Mouse (Mus musculus): ENCODE measurements around the gene Dis3l2. TPM values are rescaled to one million over a fixed set of nuclear protein-coding genes. Genes with fewer than 3 reads are reported as not detected.

Gene Dis3l2
- polyA plus RNA-seq, 1 experiment from 2014 or later: 25.0 TPM

GRCm38 (mm10) chr1:86696948-86697347, 6.7 kb upstream of the Dis3l2 start:
- Histone ChIP-seq H3K4me1 (no peaks in the 10 kb centered on the region), H3K36me3 (no peaks in the 10 kb centered on the region), H3K27me3 (no peaks in the 10 kb centered on the region), H3K4me2 (no peak overlapping the region), H3K9ac (no peak overlapping the region), H3K27ac (no peak overlapping the region), H3K9me3 (no peaks in the 10 kb centered on the region), H3K4me3 (no peak overlapping the region)
- ATAC-seq (ENCODE audit: insufficient number of reproducible peaks, low FRiP score, low TSS enrichment, low read depth): no peak
- WGBS: 56% methylated on average over 7 of the region's 7 CpGs

DNA sequence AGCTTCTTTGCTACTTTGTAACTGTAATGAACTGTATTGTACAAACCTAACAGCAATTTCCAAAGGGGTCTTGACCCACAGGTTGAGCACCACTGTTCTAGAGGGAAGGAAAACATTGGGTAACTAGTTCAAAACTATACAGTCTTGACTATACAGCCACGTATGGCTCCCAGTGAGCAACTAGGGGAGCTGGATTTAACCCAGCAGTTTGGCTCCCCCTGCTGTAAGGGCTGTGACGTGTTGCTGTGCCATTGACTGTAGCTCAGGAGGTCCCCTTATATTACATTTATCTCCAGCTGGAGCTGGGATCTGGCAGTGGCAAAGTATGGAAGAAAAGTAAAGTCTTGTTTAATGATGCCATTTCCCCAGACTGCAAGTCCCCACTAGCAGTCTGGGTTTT, 4.9 kb upstream of the Dis3l2 start:
- no peaks in the 10 kb centered on the region for H3K27me3 ChIP-seq
- H3K4me1 ChIP-seq: 0 out of 2 replicates have a peak, but pooled peaks cover 6% of the 10 kb centered on the region
- H3K27ac ChIP-seq: no peak overlapping the region
- ATAC-seq (ENCODE audit: insufficient number of reproducible peaks, low FRiP score, low TSS enrichment, low read depth): no peak
- no peak overlapping the region for H3K4me3 ChIP-seq
- WGBS: 34% methylated on average over 2 of the region's 2 CpGs
- no peak overlapping the region for H3K4me2 ChIP-seq
- H3K36me3 ChIP-seq: no peaks in the 10 kb centered on the region
- H3K9ac ChIP-seq: no peak overlapping the region
- H3K9me3 ChIP-seq: no peaks in the 10 kb centered on the region

- WGBS: 68% methylated on average over 11 of the region's 11 CpGs
- 0 out of 2 replicates have a peak, but pooled peaks cover 6% of the 10 kb centered on the region for H3K4me1 ChIP-seq
- ATAC-seq (ENCODE audit: insufficient number of reproducible peaks, low FRiP score, low TSS enrichment, low read depth): no peak
- no peaks in the 10 kb centered on the region for H3K9me3 ChIP-seq
- no peak overlapping the region for H3K9ac ChIP-seq
- no peaks in the 10 kb centered on the region for H3K27me3 ChIP-seq
- no peak overlapping the region for H3K4me3 ChIP-seq
- no peaks in the 10 kb centered on the region for H3K36me3 ChIP-seq
- no peak overlapping the region for H3K4me2 ChIP-seq
- no peak overlapping the region for H3K27ac ChIP-seq
These were observed 4.1 kb upstream of the Dis3l2 start for GRCm38 (mm10) chr1:86699346-86700136.

DNA sequence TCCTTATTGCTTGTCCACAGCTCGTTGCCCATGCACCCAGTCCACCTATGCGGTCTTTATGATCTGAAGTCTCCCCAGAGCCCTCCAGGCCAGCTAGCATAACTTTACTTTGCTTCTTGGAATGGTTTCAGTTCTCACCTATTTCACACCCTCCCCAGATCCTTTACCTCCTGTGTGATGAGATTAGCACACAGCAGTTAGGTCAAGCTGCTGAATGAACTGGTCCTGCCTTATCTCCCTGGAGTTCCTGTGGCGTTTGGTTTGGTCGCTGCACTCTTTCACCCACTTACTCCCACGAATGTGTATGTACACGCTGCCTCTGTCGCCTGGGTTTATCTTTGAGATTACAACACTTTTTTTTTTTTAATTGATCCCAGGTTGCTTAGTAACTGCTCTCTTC, 3.2 kb upstream of the Dis3l2 start:
- H3K4me2 ChIP-seq: no peak overlapping the region
- no peak overlapping the region for H3K27ac ChIP-seq
- H3K4me3 ChIP-seq: no peak overlapping the region
- H3K36me3 ChIP-seq: no peaks in the 10 kb centered on the region
- H3K27me3 ChIP-seq: no peaks in the 10 kb centered on the region
- no peaks in the 10 kb centered on the region for H3K9me3 ChIP-seq
- ATAC-seq (ENCODE audit: insufficient number of reproducible peaks, low FRiP score, low TSS enrichment, low read depth): no peak
- H3K9ac ChIP-seq: no peak overlapping the region
- WGBS: 67% methylated on average over 7 of the region's 7 CpGs
- H3K4me1 ChIP-seq: peaks cover 7% of the 10 kb centered on the region

- no peak; the same call in 1 of the 2 replicates for ATAC-seq (ENCODE audit: insufficient number of reproducible peaks, low FRiP score, low TSS enrichment, low read depth)
- Histone ChIP-seq H3K4me1 (peaks cover 9% of the 10 kb centered on the region), H3K27ac (peak overlapping the region; percentile 82), H3K4me3 (peak overlapping the region; percentile 73), H3K27me3 (no peaks in the 10 kb centered on the region), H3K9ac (peak overlapping the region; percentile 84), H3K36me3 (no peaks in the 10 kb centered on the region), H3K9me3 (no peaks in the 10 kb centered on the region), H3K4me2 (peak overlapping the region; percentile 75)
- under 1% methylated on average over 27 of the region's 27 CpGs for WGBS
These were observed 338 bp downstream of the Dis3l2 start for GRCm38 (mm10) chr1:86703965-86704326.

- no peak overlapping the region for H3K27ac ChIP-seq
- H3K9ac ChIP-seq: no peak overlapping the region
- H3K4me2 ChIP-seq: no peak overlapping the region
- peaks cover 9% of the 10 kb centered on the region for H3K4me1 ChIP-seq
- ATAC-seq (ENCODE audit: insufficient number of reproducible peaks, low FRiP score, low TSS enrichment, low read depth): no peak
- H3K27me3 ChIP-seq: no peaks in the 10 kb centered on the region
- no peaks in the 10 kb centered on the region for H3K9me3 ChIP-seq
- H3K4me3 ChIP-seq: no peak overlapping the region
- H3K36me3 ChIP-seq: no peaks in the 10 kb centered on the region
- WGBS: 87% methylated on average over 3 of the region's 3 CpGs
These were observed 1.9 kb downstream of the Dis3l2 start for GRCm38 (mm10) chr1:86705461-86705860.

DNA sequence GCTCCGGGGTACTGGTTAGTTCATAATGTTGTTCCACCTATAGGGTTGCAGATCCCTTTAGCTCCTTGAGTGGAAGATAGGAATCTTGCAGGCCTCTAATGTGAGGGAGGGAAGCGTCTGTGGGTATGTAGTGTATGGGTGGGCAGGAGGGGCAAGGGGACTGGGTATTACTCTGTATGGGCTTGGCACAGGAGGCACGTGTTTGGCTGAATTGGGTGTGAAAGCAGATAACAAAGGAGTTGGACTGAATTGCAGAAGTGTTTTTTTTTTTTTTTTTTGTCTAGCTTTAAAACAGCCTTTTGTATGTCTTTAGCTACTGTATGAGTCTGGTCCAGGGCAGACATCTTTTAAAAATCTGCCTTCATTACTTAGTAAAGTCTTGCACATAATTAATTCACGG, 5.9 kb downstream of the Dis3l2 start:
- no peak overlapping the region for H3K27ac ChIP-seq
- 82% methylated on average over 4 of the region's 4 CpGs for WGBS
- no peak overlapping the region for H3K4me3 ChIP-seq
- no peak for ATAC-seq (ENCODE audit: insufficient number of reproducible peaks, low FRiP score, low TSS enrichment, low read depth)
- no peaks in the 10 kb centered on the region for H3K36me3 ChIP-seq
- no peak overlapping the region for H3K9ac ChIP-seq
- no peaks in the 10 kb centered on the region for H3K9me3 ChIP-seq
- H3K27me3 ChIP-seq: no peaks in the 10 kb centered on the region
- peaks cover 3% of the 10 kb centered on the region for H3K4me1 ChIP-seq
- no peak overlapping the region for H3K4me2 ChIP-seq

DNA sequence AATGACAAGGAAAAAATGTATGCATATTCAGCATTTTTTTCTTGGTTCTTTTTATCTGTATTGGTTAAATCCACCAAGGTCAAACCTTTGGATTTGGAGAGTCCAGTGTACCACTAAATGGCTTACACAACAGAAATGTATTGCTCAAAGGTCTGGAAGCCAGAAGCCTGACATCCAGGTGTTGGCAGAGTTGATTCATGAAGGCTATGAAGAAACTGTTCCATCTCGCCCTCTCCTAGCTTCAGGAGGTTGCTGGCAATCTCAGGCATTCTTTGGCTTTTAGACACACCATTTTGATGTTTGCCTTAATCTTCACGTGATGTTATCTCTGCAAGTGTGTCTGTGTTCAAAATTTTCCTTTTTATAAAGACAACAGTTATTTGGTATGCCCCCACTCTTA, 8.4 kb downstream of the Dis3l2 start:
- Histone ChIP-seq H3K4me2 (no peak overlapping the region), H3K4me1 (no peaks in the 10 kb centered on the region), H3K36me3 (no peaks in the 10 kb centered on the region), H3K9ac (no peak overlapping the region), H3K4me3 (no peak overlapping the region), H3K27ac (no peak overlapping the region), H3K27me3 (no peaks in the 10 kb centered on the region), H3K9me3 (no peaks in the 10 kb centered on the region)
- WGBS: 79% methylated on average over 2 of the region's 2 CpGs
- no peak for ATAC-seq (ENCODE audit: insufficient number of reproducible peaks, low FRiP score, low TSS enrichment, low read depth)

DNA sequence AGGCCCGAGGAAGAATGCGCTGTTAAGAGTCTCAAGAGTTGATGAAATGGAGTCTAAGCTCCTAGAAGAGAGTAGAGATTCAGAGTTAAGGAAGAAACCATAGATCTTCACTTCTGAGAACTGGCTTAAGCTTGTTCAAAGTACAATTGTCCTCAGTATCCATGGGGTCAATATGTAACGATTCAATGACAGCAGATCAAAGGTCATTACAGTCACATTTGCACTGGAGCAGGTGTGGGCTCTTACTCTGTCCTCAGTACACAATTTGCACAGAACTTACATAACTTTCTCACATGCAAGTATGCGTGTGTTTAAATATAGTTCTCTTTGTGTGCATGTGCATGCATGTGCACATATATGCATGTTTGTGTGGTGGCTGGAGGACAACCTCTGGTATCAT, 9.4 kb downstream of the Dis3l2 start:
- no peaks in the 10 kb centered on the region for H3K36me3 ChIP-seq
- no peak for ATAC-seq (ENCODE audit: insufficient number of reproducible peaks, low FRiP score, low TSS enrichment, low read depth)
- no peaks in the 10 kb centered on the region for H3K9me3 ChIP-seq
- no peaks in the 10 kb centered on the region for H3K27me3 ChIP-seq
- no peak overlapping the region for H3K27ac ChIP-seq
- 88% methylated on average over 4 of the region's 4 CpGs for WGBS
- no peak overlapping the region for H3K9ac ChIP-seq
- no peak overlapping the region for H3K4me3 ChIP-seq
- H3K4me2 ChIP-seq: no peak overlapping the region
- H3K4me1 ChIP-seq: no peaks in the 10 kb centered on the region

GRCm38 (mm10) chr1:86718190-86718589, 14.6 kb downstream of the Dis3l2 start:
- Histone ChIP-seq H3K4me1 (no peaks in the 10 kb centered on the region), H3K27me3 (no peaks in the 10 kb centered on the region), H3K4me3 (no peak overlapping the region), H3K9ac (no peak overlapping the region), H3K9me3 (no peaks in the 10 kb centered on the region), H3K27ac (no peak overlapping the region), H3K36me3 (no peaks in the 10 kb centered on the region), H3K4me2 (no peak overlapping the region)
- WGBS: 98% methylated on average over 1 of the region's 1 CpGs
- no peak for ATAC-seq (ENCODE audit: insufficient number of reproducible peaks, low FRiP score, low TSS enrichment, low read depth)

- 96% methylated on average over 4 of the region's 4 CpGs for WGBS
- H3K4me1 ChIP-seq: no peaks in the 10 kb centered on the region
- H3K36me3 ChIP-seq: no peaks in the 10 kb centered on the region
- no peak overlapping the region for H3K27ac ChIP-seq
- no peak overlapping the region for H3K4me3 ChIP-seq
- H3K27me3 ChIP-seq: no peaks in the 10 kb centered on the region
- no peak overlapping the region for H3K4me2 ChIP-seq
- no peak for ATAC-seq (ENCODE audit: insufficient number of reproducible peaks, low FRiP score, low TSS enrichment, low read depth)
- no peak overlapping the region for H3K9ac ChIP-seq
- no peaks in the 10 kb centered on the region for H3K9me3 ChIP-seq
These were observed 15.8 kb downstream of the Dis3l2 start for GRCm38 (mm10) chr1:86719391-86719790.

DNA sequence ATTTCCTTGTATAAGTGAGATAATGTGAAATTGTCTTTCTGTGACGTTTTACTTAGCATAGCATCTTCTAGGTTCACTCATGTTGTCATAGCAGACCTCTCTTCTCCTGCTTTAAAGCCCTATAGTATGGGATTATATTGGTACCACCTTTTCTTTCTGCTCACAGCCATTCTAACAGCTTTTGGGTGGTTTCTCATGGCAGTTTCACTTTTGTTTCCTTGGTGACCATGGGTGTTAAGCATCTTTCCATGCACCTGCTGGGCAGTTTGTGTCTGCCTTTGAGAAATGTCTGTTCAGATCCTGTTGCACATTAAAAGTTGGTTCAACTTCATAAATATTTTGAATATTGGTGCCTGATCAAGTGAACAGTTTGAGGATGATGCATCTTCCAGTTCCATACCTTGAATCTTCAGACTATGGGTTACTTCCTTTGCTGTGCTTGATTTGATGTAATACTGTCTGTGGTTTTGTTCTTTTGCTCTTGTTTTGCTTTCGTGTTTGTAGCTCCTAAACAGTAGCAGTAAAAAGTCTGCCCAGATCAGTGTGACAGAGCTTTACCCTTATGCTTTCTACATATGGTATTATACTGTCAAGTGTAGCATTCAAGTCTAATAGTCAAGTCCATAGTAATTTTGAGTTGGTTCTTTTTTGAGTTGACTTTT, 29.7 kb downstream of the Dis3l2 start:
- Histone ChIP-seq H3K4me2 (no peak overlapping the region), H3K4me3 (no peak overlapping the region)

More for the DNA sequence above, 29.7 kb downstream of the Dis3l2 start:
- Histone ChIP-seq H3K27me3 (no peaks in the 10 kb centered on the region), H3K9me3 (no peaks in the 10 kb centered on the region), H3K4me1 (no peaks in the 10 kb centered on the region), H3K9ac (no peak overlapping the region), H3K27ac (no peak overlapping the region), H3K36me3 (no peaks in the 10 kb centered on the region)
- 81% methylated on average over 2 of the region's 2 CpGs for WGBS
- no peak for ATAC-seq (ENCODE audit: insufficient number of reproducible peaks, low FRiP score, low TSS enrichment, low read depth)

Measured in limb, embryonic 15.5 days (tissue).